Mouse (Mus musculus) embryonic facial prominence, embryonic 15.5 days (tissue): Measurements from ENCODE around the gene Spry1. TPM values are rescaled to one million over a fixed set of nuclear protein-coding genes. Genes with fewer than 3 reads are reported as not detected.
A peak's percentile ranks its signal among the peaks of the same experiment; 100 is the strongest.

Experiments used
- ATAC-seq: fragments of 200-750 bp; cut with Nextera tagmentation; 2 replicates; pipeline ENCODE4 v1.8.0; 2017; ENCODE audit warnings: low read depth, moderate TSS enrichment; ENCODE audit not compliant: insufficient number of reproducible peaks, low FRiP score, low TSS enrichment
- H3K27ac ChIP-seq: fragments of 300-500 bp; sonication (generic); replicated peaks from 2 replicates; pipeline ENCODE4 v1.5.1; 2015; ENCODE audit warnings: mild to moderate bottlenecking, inconsistent platforms
- H3K27me3 ChIP-seq: fragments of 300-500 bp; sonication (generic); 2 replicates; pipeline ENCODE4 v1.6.1; 2015; ENCODE audit warnings: inconsistent platforms
- H3K36me3 ChIP-seq: fragments of 300-500 bp; sonication (generic); 2 replicates; pipeline ENCODE4 v1.6.1; 2015; ENCODE audit warnings: mild to moderate bottlenecking, inconsistent platforms
- H3K4me1 ChIP-seq: fragments of 300-500 bp; sonication (generic); 2 replicates; pipeline ENCODE4 v1.6.1; 2015; ENCODE audit warnings: inconsistent platforms
- H3K4me2 ChIP-seq: fragments of 300-500 bp; sonication (generic); replicated peaks from 2 replicates; pipeline ENCODE4 v1.6.1; 2015; ENCODE audit warnings: mild to moderate bottlenecking, inconsistent platforms
- H3K4me3 ChIP-seq: fragments of 300-500 bp; sonication (generic); replicated peaks from 2 replicates; pipeline ENCODE4 v1.5.1; 2015; ENCODE audit warnings: mild to moderate bottlenecking, inconsistent platforms
- H3K9ac ChIP-seq: fragments of 300-500 bp; sonication (generic); 2 replicates; pipeline ENCODE4 v1.6.1; 2015; ENCODE audit warnings: inconsistent platforms
- H3K9me3 ChIP-seq: fragments of 300-500 bp; sonication (generic); replicated peaks from 2 replicates; pipeline ENCODE4 v1.6.1; 2016; ENCODE audit warnings: inconsistent platforms
- WGBS: fragments of 180-500 bp; shearing (Covaris S2); methylation state at CpG from one replicate; pipeline ENCODE4 v1.1.7; 2015; 5-methylcytosine and 5-hydroxymethylcytosine counted together
- polyA plus RNA-seq: library from polyadenylated mRNA; unstranded; fragments of >200 nt; fragmentation: Nextera tagmentation; extraction: Ambion mirVana; gene quantifications from 2 replicates; pipeline ENCODE4 v1.2.1, GENCODE M21; 2015

The Spry1 gene
- polyA plus RNA-seq, 1 experiment from 2014 or later, result 17.0 TPM

DNA sequence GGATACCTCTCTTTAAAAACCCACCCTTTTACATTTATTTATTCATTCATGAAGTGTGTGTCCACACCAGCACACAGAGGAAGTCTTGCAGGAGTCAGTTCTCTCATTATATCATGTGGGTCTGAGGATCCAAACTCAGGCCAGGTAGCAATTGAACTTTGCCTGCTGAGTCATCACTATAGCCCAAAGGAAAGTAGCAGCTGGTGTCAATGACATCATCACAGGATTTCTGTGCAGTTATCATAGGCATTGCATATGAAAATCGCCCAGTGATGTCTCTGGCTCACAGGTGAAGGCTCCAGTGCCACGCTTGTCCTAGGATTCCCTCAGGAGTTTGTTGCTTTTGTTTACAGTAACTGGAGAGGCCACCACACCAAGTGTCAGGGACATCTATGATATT lies 29.1 kb upstream of the Spry1 start:
- no peak overlapping the region for H3K4me2 ChIP-seq
- H3K27ac ChIP-seq, result no peak overlapping the region
- 81% methylated on average over 2 of the region's 2 CpGs for WGBS
- H3K4me3 ChIP-seq, result no peak overlapping the region
- 0 out of 2 replicates have a peak, but pooled peaks cover 6% of the 10 kb centered on the region for H3K4me1 ChIP-seq
- no peaks in the 10 kb centered on the region for H3K36me3 ChIP-seq
- no peaks in the 10 kb centered on the region for H3K27me3 ChIP-seq
- ATAC-seq, result no peak
- H3K9ac ChIP-seq, result no peak overlapping the region
- 0 out of 2 replicates have a peak, but pooled peaks cover 3% of the 10 kb centered on the region for H3K9me3 ChIP-seq

DNA sequence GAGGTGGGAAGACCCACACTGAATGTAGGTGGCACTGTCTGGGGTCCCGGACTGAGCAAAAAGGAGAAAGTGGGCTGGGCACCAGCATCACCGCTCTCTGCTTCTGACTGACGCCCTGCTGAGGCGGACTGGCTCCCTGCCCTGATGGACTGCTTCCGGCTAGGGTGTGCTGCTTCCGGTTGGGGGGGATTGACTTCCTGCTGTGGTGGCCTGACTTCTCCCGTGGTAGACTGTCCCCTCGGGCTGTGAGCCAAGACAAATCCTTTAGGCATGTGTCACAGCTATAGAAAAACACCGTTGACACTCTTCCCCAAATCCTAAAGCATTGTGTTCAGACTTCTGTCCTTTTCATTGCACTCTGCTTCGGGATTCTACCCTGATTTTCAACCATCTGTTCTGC lies 26.0 kb upstream of the Spry1 start:
- Histone ChIP-seq H3K4me1 (peaks cover 14% of the 10 kb centered on the region; the same call in 1 of the 2 replicates), H3K9ac (no peak overlapping the region), H3K4me3 (no peak overlapping the region), H3K4me2 (no peak overlapping the region), H3K27me3 (no peaks in the 10 kb centered on the region), H3K9me3 (no peaks in the 10 kb centered on the region), H3K36me3 (no peaks in the 10 kb centered on the region), H3K27ac (no peak overlapping the region)
- no peak for ATAC-seq
- WGBS, result 55% methylated on average over 10 of the region's 10 CpGs

DNA sequence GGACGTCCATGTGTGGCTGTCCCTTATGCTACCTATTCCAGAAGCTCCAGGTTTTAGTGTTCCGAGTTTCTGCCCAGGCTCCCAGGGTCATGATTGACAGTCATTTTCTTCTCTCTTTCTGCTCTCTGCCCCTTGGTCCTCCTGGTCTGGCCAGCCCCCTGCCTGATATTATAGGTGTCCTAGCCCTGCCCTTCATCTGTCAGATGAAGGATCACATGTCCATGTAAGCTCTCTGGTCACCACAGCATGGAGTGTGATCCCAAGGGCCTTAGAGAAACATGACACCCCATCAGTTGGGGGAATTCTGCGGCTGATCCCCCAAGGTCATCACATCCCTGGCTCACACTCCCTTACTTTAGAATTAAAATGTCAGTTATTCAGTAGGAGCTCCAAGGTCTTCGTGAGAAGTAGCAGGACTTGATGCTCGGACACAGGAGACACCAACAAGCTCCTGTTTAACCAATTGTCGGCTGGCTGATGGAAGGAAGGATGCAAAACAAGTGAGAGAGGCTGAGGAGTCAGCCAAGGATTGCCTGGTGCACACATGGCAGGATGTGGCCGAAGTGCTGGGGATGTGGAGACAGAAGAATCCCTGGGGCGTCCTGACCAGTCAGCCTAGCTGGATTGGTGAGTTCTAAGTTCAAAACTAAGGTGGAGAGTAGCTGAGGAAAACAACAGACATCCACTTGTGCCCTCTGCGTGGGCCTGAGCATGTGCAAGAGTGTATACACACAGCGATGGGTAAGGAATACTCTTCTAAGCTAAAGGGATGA lies 24.7 kb upstream of the Spry1 start:
- Histone ChIP-seq H3K4me3 (no peak overlapping the region), H3K27me3 (no peaks in the 10 kb centered on the region), H3K9ac (no peak overlapping the region), H3K9me3 (no peaks in the 10 kb centered on the region), H3K36me3 (no peaks in the 10 kb centered on the region), H3K4me2 (no peak overlapping the region), H3K27ac (no peak overlapping the region), H3K4me1 (peaks cover 14% of the 10 kb centered on the region; the same call in 1 of the 2 replicates)
- 77% methylated on average over 10 of the region's 10 CpGs for WGBS
- ATAC-seq, result no peak

DNA sequence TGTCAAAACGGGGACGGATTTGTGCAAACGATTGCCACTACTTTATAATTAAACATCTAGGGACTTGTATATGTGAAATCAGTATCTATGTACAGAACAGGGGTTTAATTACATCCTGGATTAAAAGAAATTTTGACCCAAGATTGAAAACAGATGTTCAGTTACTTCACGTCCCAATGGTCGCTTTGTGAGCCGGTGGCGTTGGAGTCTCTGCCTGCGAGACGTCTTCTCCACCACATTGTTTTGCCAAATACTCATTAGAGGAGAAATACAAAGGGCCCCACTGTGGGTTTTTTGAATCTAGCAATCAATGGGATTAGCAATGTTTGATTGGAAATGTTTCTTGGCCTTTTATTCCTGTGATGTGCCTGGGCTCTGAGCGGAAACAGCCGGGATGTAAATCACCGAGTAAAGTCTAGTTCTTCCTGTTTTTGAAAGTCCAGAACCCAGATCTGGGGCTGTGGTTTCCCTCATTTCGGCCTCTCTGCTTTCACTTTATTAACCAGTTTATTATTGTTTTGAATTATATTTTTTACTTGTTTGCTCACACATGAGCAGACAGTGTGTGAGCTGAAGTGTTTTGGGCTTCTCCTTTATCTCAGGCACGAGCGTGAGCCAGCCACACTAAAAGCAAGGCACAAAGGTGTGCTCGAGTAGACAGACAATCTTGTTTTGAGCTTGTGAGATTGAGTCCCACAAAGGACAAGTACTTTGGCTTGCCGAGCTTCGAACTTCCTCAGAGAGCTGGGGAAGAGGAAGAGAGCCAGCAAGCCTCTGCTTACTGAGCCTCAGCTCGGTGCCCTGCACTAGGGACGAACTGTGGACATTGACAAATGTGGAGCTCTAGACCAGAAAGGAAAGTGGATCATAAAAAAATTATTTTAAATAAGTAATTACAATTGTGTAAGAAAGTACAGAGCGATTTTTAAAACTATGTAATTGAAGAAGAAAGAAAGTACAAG lies 22.9 kb upstream of the Spry1 start:
- Histone ChIP-seq H3K4me2 (0 out of 2 replicates have a peak overlapping the region, but pooled peaks have one; percentile 2), H3K27me3 (no peaks in the 10 kb centered on the region), H3K27ac (no peak overlapping the region), H3K9ac (no peak overlapping the region), H3K36me3 (no peaks in the 10 kb centered on the region), H3K9me3 (no peaks in the 10 kb centered on the region), H3K4me1 (peaks cover 14% of the 10 kb centered on the region; the same call in 1 of the 2 replicates), H3K4me3 (no peak overlapping the region)
- WGBS, result 47% methylated on average over 21 of the region's 21 CpGs
- no peak for ATAC-seq

DNA sequence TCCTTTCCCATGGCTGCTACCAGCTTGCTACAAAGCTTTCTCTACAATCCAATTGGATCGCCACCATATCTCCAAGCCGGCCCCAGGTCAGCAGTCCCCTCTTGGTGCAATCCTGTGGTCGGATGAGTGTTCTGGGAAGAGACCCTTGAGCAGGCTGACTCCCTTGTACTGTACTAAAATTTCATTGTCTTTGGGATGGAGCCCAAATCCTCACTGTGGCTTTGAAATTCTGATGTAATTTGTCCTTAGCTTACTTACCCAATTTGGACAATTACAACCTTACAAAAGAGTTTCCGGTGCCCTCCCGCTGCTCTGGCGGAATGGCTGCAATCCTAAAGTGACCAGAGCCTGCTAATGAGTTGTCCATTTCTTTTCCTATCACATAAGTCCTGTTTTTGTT lies 7.5 kb upstream of the Spry1 start:
- Histone ChIP-seq H3K4me3 (no peak overlapping the region), H3K4me1 (no peaks in the 10 kb centered on the region), H3K27me3 (no peaks in the 10 kb centered on the region), H3K4me2 (no peak overlapping the region), H3K36me3 (no peaks in the 10 kb centered on the region), H3K9me3 (no peaks in the 10 kb centered on the region), H3K27ac (no peak overlapping the region), H3K9ac (no peak overlapping the region)
- ATAC-seq, result no peak
- 85% methylated on average over 6 of the region's 6 CpGs for WGBS

DNA sequence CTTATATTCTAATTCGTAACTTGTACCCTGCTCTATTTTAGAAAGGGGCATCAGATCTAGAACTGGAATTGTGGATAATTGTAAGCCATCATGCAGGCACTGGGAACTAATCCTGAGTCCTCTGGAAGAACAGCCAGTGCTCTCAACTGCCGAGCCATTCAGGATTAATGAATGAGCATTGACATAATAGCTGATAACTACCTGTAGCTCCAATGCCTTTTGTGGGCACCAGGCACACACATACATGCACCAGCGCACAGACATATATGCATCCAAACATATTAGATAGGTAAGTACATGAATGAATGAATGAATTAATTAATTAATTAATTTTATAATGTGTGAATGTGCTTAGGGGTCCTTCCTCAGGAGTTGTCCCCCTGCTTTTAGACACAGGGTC lies 7.0 kb upstream of the Spry1 start:
- Histone ChIP-seq H3K4me1 (no peaks in the 10 kb centered on the region), H3K27me3 (no peaks in the 10 kb centered on the region), H3K27ac (no peak overlapping the region), H3K9ac (no peak overlapping the region), H3K9me3 (no peaks in the 10 kb centered on the region), H3K4me2 (no peak overlapping the region), H3K36me3 (no peaks in the 10 kb centered on the region), H3K4me3 (no peak overlapping the region)
- no peak for ATAC-seq
- WGBS, result 82% methylated on average over 3 of the region's 3 CpGs

DNA sequence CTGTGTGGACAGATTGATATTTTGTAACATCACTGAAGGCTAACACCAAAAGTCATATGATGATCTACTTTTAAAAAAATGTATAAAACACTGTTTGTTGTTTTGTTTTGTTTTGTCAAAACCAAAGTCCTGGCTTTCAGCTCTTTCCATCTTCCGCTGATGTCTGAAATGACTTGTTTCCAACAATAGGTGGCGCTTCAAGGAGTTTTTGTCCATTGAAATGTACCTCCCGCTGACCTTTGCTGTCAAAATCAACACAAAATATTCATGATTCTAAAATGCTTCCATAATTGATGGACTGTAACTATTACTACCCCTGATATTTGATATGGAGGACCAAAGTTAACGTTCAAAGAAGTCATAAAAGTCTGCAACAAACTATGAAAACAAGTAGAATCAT lies 5.1 kb upstream of the Spry1 start:
- H3K4me3 ChIP-seq, result no peak overlapping the region
- no peaks in the 10 kb centered on the region for H3K36me3 ChIP-seq
- peaks cover 3% of the 10 kb centered on the region; the same call in 1 of the 2 replicates for H3K4me1 ChIP-seq
- no peaks in the 10 kb centered on the region for H3K9me3 ChIP-seq
- H3K4me2 ChIP-seq, result no peak overlapping the region
- no peaks in the 10 kb centered on the region for H3K27me3 ChIP-seq
- 27% methylated on average over 4 of the region's 4 CpGs for WGBS
- H3K9ac ChIP-seq, result no peak overlapping the region
- no peak overlapping the region for H3K27ac ChIP-seq
- no peak for ATAC-seq

DNA sequence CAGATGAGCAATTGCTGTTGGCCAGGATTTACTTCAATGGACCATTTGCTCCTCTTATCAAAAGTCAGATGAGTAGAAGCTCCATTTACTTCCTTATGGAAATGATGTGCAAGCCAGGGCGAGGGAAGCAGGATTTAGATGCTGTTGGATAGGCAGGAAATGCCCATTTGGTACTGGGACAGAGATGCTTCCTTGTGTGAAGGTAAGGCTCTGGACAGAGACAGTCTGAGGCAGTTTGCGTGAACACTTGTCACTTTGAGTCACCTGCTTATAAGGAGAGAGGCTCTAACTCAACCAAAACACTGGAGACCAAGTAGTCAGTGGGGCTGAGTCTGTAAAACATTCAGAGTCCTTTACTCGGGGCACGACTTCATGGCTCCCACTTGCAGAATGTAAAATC lies 2.8 kb upstream of the Spry1 start:
- WGBS, result 82% methylated on average over 4 of the region's 4 CpGs

DNA sequence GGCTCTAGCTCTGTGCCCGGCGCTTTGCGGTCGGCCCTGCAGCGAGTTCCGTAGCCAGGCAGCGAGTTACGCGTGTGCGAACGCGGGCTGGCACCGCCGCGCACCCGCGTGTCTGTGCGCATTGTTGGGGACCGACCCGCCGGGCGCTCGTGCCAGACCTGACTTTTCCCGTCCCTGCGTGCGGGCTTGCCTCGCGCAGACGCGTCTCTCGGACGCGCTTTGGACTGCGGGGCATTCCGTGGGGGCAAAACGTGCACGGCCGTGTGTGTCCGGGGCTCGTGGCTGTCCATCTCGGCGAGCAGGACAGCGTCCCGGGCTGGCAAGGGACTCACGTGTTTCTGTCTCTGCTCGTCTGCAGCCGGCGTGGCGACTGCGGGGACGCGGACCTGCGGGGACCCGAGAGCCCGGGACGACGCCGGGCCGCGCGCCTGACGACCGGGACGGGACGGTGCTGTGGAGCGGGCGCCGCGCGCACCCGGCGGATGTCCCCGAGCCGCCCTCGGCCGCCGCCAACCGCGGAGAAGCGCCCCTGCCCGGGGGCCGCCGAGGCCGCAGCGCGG lies 495 bp downstream of the Spry1 start:
- Histone ChIP-seq H3K4me3 (peak overlapping the region; percentile 86), H3K36me3 (peaks cover 22% of the 10 kb centered on the region), H3K27me3 (no peaks in the 10 kb centered on the region), H3K4me1 (peaks cover 25% of the 10 kb centered on the region), H3K9me3 (no peaks in the 10 kb centered on the region), H3K27ac (peak overlapping the region; percentile 95), H3K9ac (peak overlapping the region; percentile 60), H3K4me2 (peak overlapping the region; percentile 61)
- WGBS, result under 1% methylated on average over 70 of the region's 86 CpGs
- ATAC-seq, result peak; percentile 63

More for the DNA sequence above, 2.8 kb upstream of the Spry1 start:
- no peak overlapping the region for H3K9ac ChIP-seq
- H3K4me1 ChIP-seq, result peaks cover 4% of the 10 kb centered on the region; the same call in 1 of the 2 replicates
- H3K27ac ChIP-seq, result no peak overlapping the region
- no peak for ATAC-seq
- no peaks in the 10 kb centered on the region for H3K9me3 ChIP-seq
- no peak overlapping the region for H3K4me3 ChIP-seq
- no peak overlapping the region for H3K4me2 ChIP-seq
- no peaks in the 10 kb centered on the region for H3K27me3 ChIP-seq
- H3K36me3 ChIP-seq, result no peaks in the 10 kb centered on the region

DNA sequence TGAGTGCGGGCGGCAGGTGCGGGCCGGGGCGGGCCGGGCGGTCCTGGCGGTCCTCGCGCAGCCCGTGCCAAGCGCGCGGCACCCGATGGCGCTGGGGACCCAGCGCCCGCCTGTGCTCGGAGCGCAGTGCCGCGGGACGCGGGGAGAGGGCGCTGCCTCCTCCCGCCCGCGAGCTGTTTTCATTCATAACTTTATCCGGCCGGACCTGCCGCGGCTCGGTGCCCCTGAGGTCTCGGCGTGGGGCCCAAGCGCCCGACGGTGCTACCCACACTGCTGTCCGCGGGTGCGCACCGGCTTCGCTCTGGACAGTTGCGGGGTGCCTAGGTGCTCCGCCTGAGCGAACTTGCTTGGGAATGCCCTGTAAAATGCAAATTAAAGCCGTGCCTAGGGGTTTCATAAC lies 1.1 kb downstream of the Spry1 start:
- Histone ChIP-seq H3K36me3 (peaks cover 27% of the 10 kb centered on the region), H3K9me3 (no peaks in the 10 kb centered on the region), H3K9ac (peak overlapping the region; percentile 60), H3K4me2 (peak overlapping the region; percentile 61), H3K4me1 (peaks cover 25% of the 10 kb centered on the region), H3K27me3 (no peaks in the 10 kb centered on the region), H3K4me3 (peak overlapping the region; percentile 86), H3K27ac (peak overlapping the region; percentile 95)
- peak; percentile 52 for ATAC-seq
- under 1% methylated on average over 45 of the region's 47 CpGs for WGBS
